Mouse (Mus musculus): ENCODE data around the gene Med13l. TPM values are rescaled to one million over a fixed set of nuclear protein-coding genes. Genes with fewer than 3 reads are reported as not detected.
A peak's percentile ranks its signal among the peaks of the same experiment; 100 is the strongest.

Gene Med13l
- polyA plus RNA-seq, 1 experiment, result 30.9 TPM

GRCm38 (mm10) chr5:118721848-118722247 lies 161.4 kb downstream of the Med13l start:
- DNase-seq (ENCODE audit: extremely low spot score in 1 of 2, low spot score in 1 of 2), result no peak

DNA sequence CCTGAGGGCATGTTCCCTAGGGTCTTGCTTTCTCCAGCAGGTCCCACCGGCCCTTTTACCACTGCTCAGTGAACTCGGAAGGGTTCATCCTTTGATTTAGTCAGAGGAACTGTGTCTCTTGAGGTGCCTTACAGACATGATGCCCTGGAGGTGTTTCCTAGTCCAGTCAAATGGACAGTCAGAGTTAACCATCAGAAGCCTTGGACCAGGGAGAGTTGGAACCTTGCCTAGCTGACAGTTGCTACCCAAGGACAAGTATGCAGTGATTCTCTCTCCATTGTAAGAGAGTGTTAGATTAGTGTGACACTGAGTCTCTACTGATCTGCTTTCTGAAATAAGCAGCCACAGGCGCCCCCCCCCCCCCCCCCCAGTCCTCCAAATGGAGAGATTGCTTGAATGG lies 162.0 kb downstream of the Med13l start:
- no peak for DNase-seq (ENCODE audit: extremely low spot score in 1 of 2, low spot score in 1 of 2)

DNA sequence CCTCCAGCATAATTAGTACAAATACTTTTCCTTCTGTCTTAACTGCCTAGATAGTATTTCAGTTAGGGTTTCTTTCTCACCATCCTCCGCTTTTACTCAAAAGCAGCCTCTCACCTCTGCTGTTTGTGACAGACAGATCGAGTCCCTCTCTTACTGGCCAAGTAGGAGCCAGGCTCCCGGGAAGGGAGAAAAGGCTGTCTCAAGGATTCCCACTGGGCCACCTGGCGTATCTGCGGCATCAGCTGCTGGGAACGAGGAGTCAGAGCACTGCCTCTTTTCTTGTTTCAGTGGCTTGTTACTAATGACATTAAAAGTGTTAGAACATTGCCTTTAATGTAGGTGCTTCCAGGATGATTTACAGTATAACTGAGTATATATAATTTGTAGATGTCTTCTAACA lies 164.9 kb downstream of the Med13l start:
- no peak for DNase-seq (ENCODE audit: extremely low spot score in 1 of 2, low spot score in 1 of 2)

GRCm38 (mm10) chr5:118725886-118726505 lies 165.5 kb downstream of the Med13l start:
- DNase-seq (ENCODE audit: extremely low spot score in 1 of 2, low spot score in 1 of 2), result no peak

DNA sequence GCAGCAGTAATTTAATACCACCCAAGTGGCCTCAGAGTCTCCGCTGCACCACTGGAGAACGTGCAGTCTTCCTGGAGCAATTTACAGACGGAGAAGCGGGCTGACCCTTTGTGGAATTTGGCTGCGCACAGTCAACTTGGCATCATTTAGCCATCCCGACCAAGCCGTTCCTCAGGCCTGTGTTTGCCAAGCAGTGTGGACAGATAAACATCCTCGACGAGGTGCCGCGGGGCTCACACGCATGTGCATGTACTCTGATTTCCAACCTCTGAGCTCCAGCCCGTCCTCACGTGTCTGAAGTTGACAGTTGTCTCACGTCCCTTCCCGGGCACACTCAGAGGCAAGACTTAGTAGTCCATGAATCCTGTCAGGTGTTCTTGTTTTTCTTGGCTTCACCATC lies 166.9 kb downstream of the Med13l start:
- no peak for DNase-seq (ENCODE audit: extremely low spot score in 1 of 2, low spot score in 1 of 2)

DNA sequence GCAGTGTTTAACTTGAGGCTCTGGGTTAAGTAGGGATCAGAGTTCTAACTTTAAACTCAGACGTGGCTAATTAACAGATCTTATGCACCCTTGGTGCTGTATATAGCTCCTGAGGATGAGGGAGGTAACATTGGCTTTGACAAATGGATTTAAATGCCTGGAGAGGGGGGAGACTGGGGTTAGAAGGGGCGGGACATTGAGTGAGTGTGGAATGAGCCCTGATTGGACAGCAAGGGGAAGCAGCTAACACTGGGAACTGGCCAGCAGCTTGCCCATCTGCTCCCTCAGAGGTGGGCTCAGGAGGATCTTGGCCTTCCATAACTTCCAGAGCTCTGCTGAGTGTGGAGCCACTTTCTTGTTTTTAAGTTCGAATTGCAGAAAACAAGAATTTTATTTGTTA lies 171.7 kb downstream of the Med13l start:
- DNase-seq (ENCODE audit: extremely low spot score in 1 of 2, low spot score in 1 of 2), result no peak

GRCm38 (mm10) chr5:118732651-118733050 lies 172.2 kb downstream of the Med13l start:
- no peak for DNase-seq (ENCODE audit: extremely low spot score in 1 of 2, low spot score in 1 of 2)

DNA sequence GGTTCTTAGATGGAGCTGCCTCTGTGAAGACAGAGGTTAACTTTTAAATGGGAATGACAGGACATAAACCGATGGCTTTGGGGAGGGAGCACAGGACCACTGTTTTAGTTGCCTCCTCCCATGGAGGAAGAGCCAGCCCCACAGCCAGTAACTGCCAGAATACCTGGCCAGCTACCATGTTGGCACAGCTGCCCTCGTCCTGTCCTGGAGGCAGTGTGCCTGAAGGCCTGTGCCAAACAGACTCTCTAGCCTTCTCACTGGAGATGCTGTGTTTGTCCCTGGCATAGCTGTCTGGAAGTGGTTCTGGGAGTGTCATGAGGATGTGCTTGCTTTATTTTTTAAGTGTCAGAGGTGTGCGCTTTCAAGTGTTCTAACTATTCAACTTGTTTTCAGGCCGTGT lies 173.1 kb downstream of the Med13l start:
- no peak for DNase-seq (ENCODE audit: extremely low spot score in 1 of 2, low spot score in 1 of 2)

DNA sequence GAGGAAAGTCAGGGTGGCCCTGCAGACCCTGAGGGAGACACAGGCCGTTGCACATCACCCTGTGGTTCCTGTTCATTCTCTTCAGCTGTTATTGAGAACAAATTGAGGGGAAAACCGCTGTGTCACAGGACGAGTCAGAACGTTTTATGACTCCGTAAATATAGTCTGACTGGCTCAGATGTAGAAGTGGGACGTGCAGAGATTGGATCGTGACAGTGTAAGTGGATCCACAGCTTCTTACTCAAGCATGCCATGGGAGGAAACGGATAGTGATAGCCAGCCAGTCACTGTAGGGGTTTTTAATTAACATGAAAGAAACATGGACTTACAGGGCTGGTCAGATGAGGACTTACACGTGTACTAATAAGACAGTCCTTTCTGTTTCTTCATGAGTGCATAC lies 174.0 kb downstream of the Med13l start:
- no peak for DNase-seq (ENCODE audit: extremely low spot score in 1 of 2, low spot score in 1 of 2)

- DNase-seq (ENCODE audit: extremely low spot score in 1 of 2, low spot score in 1 of 2), result no peak
These were observed 175.3 kb downstream of the Med13l start for GRCm38 (mm10) chr5:118735738-118736137.

DNA sequence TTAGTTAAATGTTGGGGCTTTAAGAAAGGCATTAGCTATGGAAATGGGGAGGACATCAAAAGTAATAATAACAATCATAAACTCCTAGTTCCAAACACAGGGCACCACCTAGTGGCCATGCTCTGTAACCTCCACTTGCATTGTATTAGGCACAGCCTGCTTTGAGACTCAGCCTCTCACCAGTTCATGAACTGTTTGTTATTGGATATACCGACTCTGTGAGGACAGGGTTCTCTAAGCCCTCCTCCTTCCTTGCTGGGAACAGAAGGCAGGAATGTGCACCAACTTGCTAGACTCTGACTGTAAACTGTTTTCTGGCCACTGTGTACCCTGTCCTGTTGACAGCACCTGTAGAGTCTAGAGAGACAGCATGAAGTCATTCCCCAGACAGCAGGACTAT lies 177.1 kb downstream of the Med13l start:
- DNase-seq (ENCODE audit: extremely low spot score in 1 of 2, low spot score in 1 of 2), result peak in 1 of 2 experiments; percentile 74

- DNase-seq (ENCODE audit: extremely low spot score in 1 of 2, low spot score in 1 of 2), result no peak
These were observed 182.6 kb downstream of the Med13l start for GRCm38 (mm10) chr5:118743067-118743466.

GRCm38 (mm10) chr5:118747026-118747425 lies 186.5 kb downstream of the Med13l start:
- no peak for DNase-seq (ENCODE audit: extremely low spot score in 1 of 2, low spot score in 1 of 2)

DNA sequence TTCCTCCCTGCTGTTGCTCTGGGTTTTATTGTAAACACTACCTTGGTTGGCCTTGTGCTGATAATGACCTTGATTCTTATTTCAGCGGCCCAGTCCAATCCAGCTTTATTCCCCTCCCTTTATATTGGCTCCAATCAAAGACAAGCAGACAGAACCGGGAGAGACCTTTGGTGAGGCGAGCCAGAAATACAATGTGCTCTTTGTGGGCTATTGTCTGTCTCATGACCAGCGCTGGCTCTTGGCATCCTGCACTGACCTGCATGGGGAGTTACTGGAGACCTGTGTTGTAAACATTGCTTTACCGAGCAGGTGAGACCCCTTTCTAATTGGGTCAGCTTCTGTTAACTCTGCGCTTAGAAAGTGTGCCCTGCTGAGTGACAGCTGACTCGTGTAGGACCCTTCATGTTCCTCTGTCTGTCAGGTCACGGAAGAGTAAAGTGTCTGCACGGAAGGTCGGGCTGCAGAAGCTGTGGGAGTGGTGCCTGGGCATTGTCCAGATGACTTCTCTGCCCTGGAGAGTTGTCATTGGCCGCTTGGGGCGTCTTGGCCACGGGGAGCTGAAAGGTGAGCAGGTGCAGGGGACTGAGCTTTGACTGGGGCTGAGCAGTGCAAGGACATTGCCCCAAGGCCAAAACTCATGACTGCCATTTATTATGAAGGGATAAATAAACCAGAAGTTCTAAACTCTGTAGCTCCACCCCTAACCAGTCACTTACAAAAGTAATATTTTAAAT lies 191.1 kb downstream of the Med13l start:
- no peak for DNase-seq (ENCODE audit: extremely low spot score in 1 of 2, low spot score in 1 of 2)

- no peak for DNase-seq (ENCODE audit: extremely low spot score in 1 of 2, low spot score in 1 of 2)
These were observed 192.4 kb downstream of the Med13l start for GRCm38 (mm10) chr5:118752868-118753267.

DNA sequence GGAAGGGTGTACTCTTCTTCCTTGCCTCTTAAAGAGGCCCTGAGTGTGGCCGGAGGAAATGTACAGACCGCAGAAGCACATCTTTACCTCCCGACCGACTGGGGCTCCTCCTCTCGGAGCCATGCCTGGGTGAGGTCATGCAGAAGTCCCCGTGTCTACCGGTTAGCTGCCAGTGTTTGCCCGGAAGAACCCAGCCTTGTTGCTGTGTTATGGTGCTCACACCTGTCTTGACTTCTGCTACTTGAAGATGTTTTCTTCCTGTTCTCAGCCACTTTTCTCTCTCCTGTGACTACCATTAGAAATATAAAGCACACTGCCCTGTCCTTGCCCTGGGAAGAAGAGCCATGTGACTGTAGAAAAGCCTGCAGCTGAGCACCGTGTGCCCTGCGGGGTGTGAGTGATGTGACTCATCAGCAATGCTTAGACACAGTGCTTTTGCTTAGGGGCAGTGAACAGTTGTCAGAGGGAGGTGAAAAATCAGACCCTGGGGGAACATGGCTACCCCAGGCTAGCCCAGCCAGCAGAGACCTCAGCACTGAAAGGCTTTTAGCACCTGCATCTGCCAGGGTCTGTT lies 193.1 kb downstream of the Med13l start:
- DNase-seq (ENCODE audit: extremely low spot score in 1 of 2, low spot score in 1 of 2), result no peak

DNA sequence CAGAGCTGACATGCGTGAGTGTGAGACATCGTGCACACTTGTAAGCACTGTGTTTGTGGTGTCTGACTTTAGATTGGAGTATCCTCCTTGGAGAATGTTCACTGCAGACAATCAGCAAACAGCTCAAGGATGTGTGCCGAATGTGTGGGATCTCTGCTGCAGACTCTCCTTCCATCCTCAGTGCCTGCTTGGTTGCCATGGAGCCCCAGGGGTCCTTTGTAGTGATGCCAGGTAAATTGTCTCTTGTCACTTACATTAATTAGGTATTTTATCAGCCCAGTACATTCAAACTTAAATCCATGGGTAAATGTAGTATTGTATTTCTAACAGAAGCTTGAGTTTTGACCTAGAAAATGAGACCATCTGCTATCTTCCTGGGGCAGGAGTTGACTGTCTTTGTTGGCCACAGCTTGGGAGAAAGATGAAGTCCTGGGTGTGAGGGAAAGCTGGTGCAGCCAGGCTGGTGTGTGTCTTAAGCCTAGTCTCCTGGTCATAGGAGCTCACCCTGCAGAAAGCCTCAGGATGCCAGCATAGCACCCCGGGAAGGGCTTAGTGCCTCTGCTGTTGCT lies 193.8 kb downstream of the Med13l start:
- DNase-seq (ENCODE audit: extremely low spot score in 1 of 2, low spot score in 1 of 2), result no peak

GRCm38 (mm10) chr5:118756078-118756477 lies 195.6 kb downstream of the Med13l start:
- no peak for DNase-seq (ENCODE audit: extremely low spot score in 1 of 2, low spot score in 1 of 2)

DNA sequence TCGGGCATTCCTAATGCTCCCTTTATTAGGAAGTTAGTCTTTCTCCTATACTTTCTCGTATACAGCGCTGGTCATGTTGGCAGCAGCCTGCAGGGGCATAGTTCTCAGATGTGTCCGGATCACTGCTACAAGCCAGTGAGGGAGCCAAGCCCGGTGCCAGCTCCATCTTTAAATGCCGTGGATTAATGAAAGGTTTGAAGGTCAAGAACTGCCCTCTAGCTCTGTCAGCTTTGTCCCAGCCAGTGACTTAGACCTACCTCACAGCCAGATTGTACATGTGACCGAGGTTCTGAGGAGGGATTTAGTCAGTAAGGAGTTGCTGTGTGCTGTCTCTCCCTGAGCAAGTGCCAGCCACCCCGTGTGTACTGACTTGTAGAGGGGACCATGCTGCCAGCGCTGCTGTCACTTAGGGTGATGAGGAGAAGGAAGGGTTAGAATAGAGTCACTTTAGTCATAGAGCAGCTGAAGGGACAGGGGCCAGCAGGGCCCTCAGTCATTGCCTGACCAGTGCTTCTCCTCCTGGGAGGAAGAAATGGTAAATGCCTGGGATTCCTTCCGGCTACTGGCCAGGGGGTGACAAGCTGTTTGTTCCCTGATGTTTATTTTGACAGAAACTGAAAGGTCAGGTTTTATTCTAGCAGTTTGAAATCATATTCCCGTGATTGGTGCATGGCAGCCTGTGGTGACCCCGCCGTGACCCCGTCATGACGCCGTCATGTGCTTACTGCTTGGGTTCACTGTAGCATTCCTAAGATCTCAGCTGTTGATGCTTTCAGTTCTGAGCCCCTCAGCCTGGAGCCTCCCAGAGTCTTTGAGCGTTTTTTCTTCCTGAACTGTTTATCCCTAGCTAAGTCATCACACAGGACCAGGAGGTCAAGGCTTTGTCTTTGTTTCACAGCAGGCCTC lies 197.2 kb downstream of the Med13l start:
- DNase-seq (ENCODE audit: extremely low spot score in 1 of 2, low spot score in 1 of 2), result no peak

- no peak for DNase-seq (ENCODE audit: extremely low spot score in 1 of 2, low spot score in 1 of 2)
These were observed 200.5 kb downstream of the Med13l start for GRCm38 (mm10) chr5:118760986-118761385.
